In the genomic region with DNA sequence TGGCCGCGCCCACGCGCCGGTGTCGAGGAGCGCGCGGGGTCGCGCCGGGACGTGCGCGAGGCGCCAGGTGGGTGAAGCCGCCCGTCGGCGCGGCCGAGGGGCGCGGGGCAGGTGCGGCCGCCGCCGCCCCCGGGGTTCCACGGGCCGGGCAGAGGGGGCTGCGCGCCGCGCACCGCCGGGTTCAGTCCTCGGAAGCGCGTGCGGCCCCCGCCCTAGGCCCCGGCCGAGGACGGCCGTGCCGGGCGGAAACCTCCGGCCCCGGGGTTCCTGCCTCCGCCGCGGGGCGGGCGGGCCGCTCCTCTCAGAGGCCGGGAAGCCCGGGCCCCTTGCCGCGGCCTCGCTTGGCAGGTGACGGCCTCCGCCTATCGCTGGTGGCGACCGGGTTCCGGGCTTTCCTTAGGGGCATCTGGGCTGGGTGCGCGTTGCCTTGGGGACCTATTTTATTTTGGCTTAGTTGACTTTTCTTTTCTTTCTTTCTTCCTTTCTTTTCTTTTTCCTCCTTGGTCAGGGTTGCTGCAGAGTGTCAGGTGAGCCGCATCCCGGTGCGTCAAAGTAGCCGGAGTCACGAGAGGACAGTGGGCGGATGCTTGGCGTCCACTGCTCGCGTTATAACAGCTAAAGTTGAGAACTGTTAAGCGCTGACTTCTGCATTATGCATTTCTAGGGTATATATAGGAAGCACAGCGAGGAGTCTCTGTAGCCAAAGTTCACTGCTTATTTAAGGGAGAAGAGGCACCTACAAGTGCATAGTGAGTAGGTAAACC, we compare ENCODE assay signal across 9 mouse cellular contexts. TPM values are rescaled to one million over a fixed set of nuclear protein-coding genes. Genes with fewer than 3 reads are reported as not detected.
DNase-seq lines count a peak whose midpoint lies in the region; ATAC-seq lines count a peak whose summit lies in the region.
"Had no signal": no experiment of that assay in that cellular context is flagged by ENCODE, and none has a peak within 500 bp of the region (broad histone marks: within the 10 kb centered on the region; RNA-seq: fewer than 3 reads in every experiment).

No protein-coding gene starts in this region.

- DNase-seq in MEL-GATA-1-ER (ENCODE audit: extremely low read depth, low read depth), result peak; percentile 63
- DNase-seq in hindbrain, embryonic 10.5 days (ENCODE audit: low spot score), result peak; percentile 44
- peak; percentile 42 to 73 for DNase-seq in left cerebral cortex, postnatal 25 days (ENCODE audit: low spot score in 2 of 2)
- DNase-seq in right cerebral cortex, postnatal 14 days, result peak; percentile 42
- peak; percentile 61 for DNase-seq in urinary bladder, postnatal 14 days (ENCODE audit: low spot score)

- intact Hi-C loops in left cerebral cortex, postnatal 25 days (cut with DNase I), result loop anchor here (5.0 kb wide), 2 partner anchors 116 to 324 kb away; a partner anchor contains a TSS

- ATAC-seq in cerebellum, adult (ENCODE audit: insufficient number of reproducible peaks, low FRiP score, low TSS enrichment), result peak; percentile 38; the same call in 1 of the 2 replicates
- peak; percentile 77 for ATAC-seq in forebrain, embryonic 13.5 days
- ATAC-seq in megakaryocyte progenitor cell, adult 5-6 weeks (replicated peaks; ENCODE audit: poor library complexity), result peak; percentile 35

- H3K4me2 ChIP-seq in forebrain, embryonic 13.5 days, result peak overlapping the region; percentile 84

- peaks cover 10% of the 10 kb centered on the region; the same call in 1 of the 2 replicates for H3K4me1 ChIP-seq in forebrain, embryonic 13.5 days
- peaks cover 12% of the 10 kb centered on the region for H3K4me1 ChIP-seq in hindbrain, embryonic 10.5 days (replicated peaks)

- peak overlapping the region; percentile 81 for H3K4me3 ChIP-seq in forebrain, embryonic 13.5 days
- peak overlapping the region; percentile 85 for H3K4me3 ChIP-seq in hindbrain, embryonic 10.5 days

- no peaks in the 10 kb centered on the region for H3K9me3 ChIP-seq in forebrain, embryonic 13.5 days (replicated peaks)
- H3K9me3 ChIP-seq in hindbrain, embryonic 10.5 days, result no peaks in the 10 kb centered on the region

- no peaks in the 10 kb centered on the region for H3K27me3 ChIP-seq in forebrain, embryonic 13.5 days
- peaks cover 18% of the 10 kb centered on the region; the same call in 1 of the 2 replicates for H3K27me3 ChIP-seq in hindbrain, embryonic 10.5 days (ENCODE audit: insufficient read depth, poor library complexity, severe bottlenecking)

- H3K27ac ChIP-seq in forebrain, embryonic 13.5 days, result no peak overlapping the region
- H3K27ac ChIP-seq in hindbrain, embryonic 10.5 days, result peak overlapping the region; percentile 91

- H3K9ac ChIP-seq in forebrain, embryonic 13.5 days, result peak overlapping the region; percentile 81

- no peaks in the 10 kb centered on the region for H3K36me3 ChIP-seq in forebrain, embryonic 13.5 days (ENCODE audit: poor library complexity, severe bottlenecking)
- H3K36me3 ChIP-seq in hindbrain, embryonic 10.5 days, result no peaks in the 10 kb centered on the region

- 1% methylated on average over 43 of the region's 80 CpGs for WGBS in forebrain, embryonic 13.5 days
- WGBS in hindbrain, embryonic 10.5 days, result under 1% methylated on average over 79 of the region's 80 CpGs

RNA-seq across cellular contexts. Expression of a gene that starts 0.6 kb away (rescaled TPM):
- not detected in 2 replicates for polyA plus RNA-seq in forebrain, embryonic 13.5 days (2015; fragmentation: Nextera tagmentation; extraction: Ambion mirVana)
- polyA plus RNA-seq in hindbrain, embryonic 10.5 days (2016; fragmentation: Nextera tagmentation; extraction: Ambion mirVana), result not detected in 2 replicates
- total RNA-seq in left cerebral cortex, postnatal 25 days (2021), result not detected
- total RNA-seq in megakaryocyte progenitor cell, adult 5-6 weeks (2015), result not detected in 2 replicates
- total RNA-seq in megakaryocyte progenitor cell, adult 5-6 weeks (2017), result not detected in 2 replicates
- total RNA-seq: hematopoietic stem cell, adult 5-6 weeks had no signal

RNA-seq across cellular contexts. Expression of a gene that starts 0.9 kb away (rescaled TPM):
- 14.0 and 14.5 TPM in 2 replicates for polyA plus RNA-seq in forebrain, embryonic 13.5 days (2015; fragmentation: Nextera tagmentation; extraction: Ambion mirVana)
- 12.9 and 17.1 TPM in 2 replicates for polyA plus RNA-seq in hindbrain, embryonic 10.5 days (2016; fragmentation: Nextera tagmentation; extraction: Ambion mirVana)
- 10 to 100 TPM; 65.5 to 69.6 TPM for total RNA-seq in left cerebral cortex, postnatal 25 days (2021)
- total RNA-seq in megakaryocyte progenitor cell, adult 5-6 weeks (2015), result 78.3 and 94.5 TPM in 2 replicates
- total RNA-seq in megakaryocyte progenitor cell, adult 5-6 weeks (2017), result 123 and 143 TPM in 2 replicates
